In genomic region chr1:191313158-191313557, GRCm38 (mm10) we compare ENCODE assay signal across 8 mouse cellular contexts. TPM values are rescaled to one million over a fixed set of nuclear protein-coding genes. Genes with fewer than 3 reads are reported as not detected.
DNase-seq lines count a peak whose midpoint lies in the region; ATAC-seq lines count a peak whose summit lies in the region.

No protein-coding gene starts in this region.

- H3K36me3 ChIP-seq in kidney, embryonic 16.5 days (ENCODE audit: insufficient read depth, low read length), result peaks cover 2% of the 10 kb centered on the region; the same call in 1 of the 2 replicates
- peaks cover 6% of the 10 kb centered on the region for H3K36me3 ChIP-seq in embryonic facial prominence, embryonic 10.5 days (replicated peaks)
- peaks cover 7% of the 10 kb centered on the region for H3K36me3 ChIP-seq in intestine, embryonic 14.5 days (ENCODE audit: control insufficient read depth, insufficient read depth, low read length)
- H3K36me3 ChIP-seq in midbrain, embryonic 15.5 days (replicated peaks), result no peaks in the 10 kb centered on the region

- peak overlapping the region; percentile 65 for H3K4me2 ChIP-seq in kidney, embryonic 16.5 days (replicated peaks; ENCODE audit: low read depth, low read length)
- peak overlapping the region; percentile 44 for H3K4me2 ChIP-seq in intestine, embryonic 14.5 days (ENCODE audit: low read length)
- H3K4me2 ChIP-seq in midbrain, embryonic 15.5 days, result peak overlapping the region; percentile 53; the same call in 1 of the 2 replicates

- peak overlapping the region; percentile 78 for H3K27ac ChIP-seq in kidney, embryonic 16.5 days (ENCODE audit: low read length)
- 0 out of 2 replicates have a peak overlapping the region, but pooled peaks have one; percentile 86 for H3K27ac ChIP-seq in embryonic facial prominence, embryonic 10.5 days (replicated peaks)
- no peak overlapping the region for H3K27ac ChIP-seq in intestine, embryonic 14.5 days (ENCODE audit: low read depth)
- H3K27ac ChIP-seq in midbrain, embryonic 15.5 days, result no peak overlapping the region

- 44% methylated on average over 6 of the region's 6 CpGs for WGBS in kidney, embryonic 16.5 days
- 80% methylated on average over 6 of the region's 6 CpGs for WGBS in embryonic facial prominence, embryonic 10.5 days
- WGBS in intestine, embryonic 14.5 days, result 77% methylated on average over 6 of the region's 6 CpGs
- 79% methylated on average over 6 of the region's 6 CpGs for WGBS in midbrain, embryonic 15.5 days

- H3K27me3 ChIP-seq in kidney, embryonic 16.5 days (ENCODE audit: insufficient read depth, low read length), result no peaks in the 10 kb centered on the region
- no peaks in the 10 kb centered on the region for H3K27me3 ChIP-seq in embryonic facial prominence, embryonic 10.5 days (replicated peaks; ENCODE audit: low read depth, poor library complexity, severe bottlenecking)
- no peaks in the 10 kb centered on the region for H3K27me3 ChIP-seq in intestine, embryonic 14.5 days (replicated peaks; ENCODE audit: control insufficient read depth, insufficient read depth, low read length)
- H3K27me3 ChIP-seq in midbrain, embryonic 15.5 days (replicated peaks), result no peaks in the 10 kb centered on the region

- no peak for ATAC-seq in kidney, embryonic 16.5 days (ENCODE audit: low FRiP score, low TSS enrichment)
- no peak for ATAC-seq in intestine, embryonic 14.5 days (replicated peaks; ENCODE audit: low FRiP score, low TSS enrichment, low read depth)
- ATAC-seq in midbrain, embryonic 15.5 days (replicated peaks), result no peak

- DNase-seq in kidney, postnatal 14 days, result no peak
- no peak for DNase-seq in embryonic facial prominence, embryonic 10.5 days (ENCODE audit: low spot score)
- no peak for DNase-seq in intestine, embryonic 14.5 days (ENCODE audit: low spot score)
- DNase-seq in left cerebral cortex, adult 11 months (ENCODE audit: low spot score), result no peak
- DNase-seq in right cerebral cortex, postnatal 25 days, result no peak
- DNase-seq in embryo, embryonic 9.5 days (ENCODE audit: extremely low spot score), result no peak

- peak overlapping the region; percentile 80 for H3K9ac ChIP-seq in kidney, embryonic 16.5 days (replicated peaks; ENCODE audit: low read length)
- H3K9ac ChIP-seq in intestine, embryonic 14.5 days (ENCODE audit: low read length), result no peak overlapping the region; the same call in 1 of the 2 replicates
- no peak overlapping the region; the same call in 1 of the 2 replicates for H3K9ac ChIP-seq in midbrain, embryonic 15.5 days

- no peaks in the 10 kb centered on the region for H3K9me3 ChIP-seq in kidney, embryonic 16.5 days (ENCODE audit: low read length)
- no peaks in the 10 kb centered on the region for H3K9me3 ChIP-seq in embryonic facial prominence, embryonic 10.5 days
- no peaks in the 10 kb centered on the region for H3K9me3 ChIP-seq in intestine, embryonic 14.5 days (ENCODE audit: control insufficient read depth, low read length)
- H3K9me3 ChIP-seq in midbrain, embryonic 15.5 days, result no peaks in the 10 kb centered on the region

- H3K4me1 ChIP-seq in kidney, embryonic 16.5 days (ENCODE audit: insufficient read depth, low read length), result peaks cover 11% of the 10 kb centered on the region
- peaks cover 20% of the 10 kb centered on the region for H3K4me1 ChIP-seq in embryonic facial prominence, embryonic 10.5 days
- peaks cover 3% of the 10 kb centered on the region; the same call in 1 of the 2 replicates for H3K4me1 ChIP-seq in intestine, embryonic 14.5 days (replicated peaks; ENCODE audit: control insufficient read depth, insufficient read depth, low read length)
- peaks cover 13% of the 10 kb centered on the region for H3K4me1 ChIP-seq in midbrain, embryonic 15.5 days

- H3K4me3 ChIP-seq in kidney, embryonic 16.5 days (ENCODE audit: low read length), result peak overlapping the region; percentile 72
- H3K4me3 ChIP-seq in embryonic facial prominence, embryonic 10.5 days, result peak overlapping the region; percentile 71
- H3K4me3 ChIP-seq in intestine, embryonic 14.5 days (ENCODE audit: low read depth, low read length), result peak overlapping the region; percentile 74
- peak overlapping the region; percentile 46; the same call in 1 of the 2 replicates for H3K4me3 ChIP-seq in midbrain, embryonic 15.5 days

RNA-seq across cellular contexts. Expression of gene Nenf, which starts 4.8 kb away (rescaled TPM):
- 86.7 and 92.6 TPM in 2 replicates for polyA plus RNA-seq in kidney, embryonic 16.5 days (2015; fragmentation: Nextera tagmentation; extraction: Ambion mirVana)
- polyA plus RNA-seq in embryonic facial prominence, embryonic 10.5 days (2016; fragmentation: Nextera tagmentation; extraction: Ambion mirVana), result 42.8 and 48.6 TPM in 2 replicates
- 126 and 128 TPM in 2 replicates for polyA plus RNA-seq in intestine, embryonic 14.5 days (2014; fragmentation: Nextera tagmentation; extraction: Ambion mirVana)
- 111 and 123 TPM in 2 replicates for polyA plus RNA-seq in midbrain, embryonic 15.5 days (2015; fragmentation: Nextera tagmentation; extraction: Ambion mirVana)

RNA-seq across cellular contexts. Expression of gene Tmem206, which starts 12.6 kb away (rescaled TPM):
- polyA plus RNA-seq in kidney, embryonic 16.5 days (2015; fragmentation: Nextera tagmentation; extraction: Ambion mirVana), result 26.4 TPM in 2 replicates
- 25.4 and 26.0 TPM in 2 replicates for polyA plus RNA-seq in embryonic facial prominence, embryonic 10.5 days (2016; fragmentation: Nextera tagmentation; extraction: Ambion mirVana)
- polyA plus RNA-seq in intestine, embryonic 14.5 days (2014; fragmentation: Nextera tagmentation; extraction: Ambion mirVana), result 21.0 and 21.9 TPM in 2 replicates
- polyA plus RNA-seq in midbrain, embryonic 15.5 days (2015; fragmentation: Nextera tagmentation; extraction: Ambion mirVana), result 43.2 and 44.5 TPM in 2 replicates

Comparison
In these comparisons a context has a peak if more than half of its experiments do, and no peak if none do; other contexts are left out.
1. H3K27ac ChIP-seq: peak in kidney, embryonic 16.5 days (single experiment) and embryonic facial prominence, embryonic 10.5 days (single experiment); none in intestine, embryonic 14.5 days (single experiment) and midbrain, embryonic 15.5 days (single experiment).
2. Peak in every context shown above with its lines, with median percentiles within 50 percentile points of each other: H3K4me2 ChIP-seq and H3K4me3 ChIP-seq.